Mouse (Mus musculus): ENCODE results near the gene Galnt12.

GRCm38 (mm10) chr4:47141444-47142154, 49.9 kb downstream of the Galnt12 start:
- no peak for TF ChIP-seq CTCF (IDR thresholded peaks at IDR 0.05; ENCODE audit: extremely low read depth, insufficient read depth, low read length)
- TF ChIP-seq POLR2A (IDR thresholded peaks at IDR 0.05; ENCODE audit: extremely low read depth, insufficient read depth, low read length), result no peak

All from cortical plate, adult 2 months (tissue).